Mouse (Mus musculus) naive thymus-derived CD4-positive, alpha-beta T cell, adult 2 months (primary cell): ENCODE measurements around the gene Rln1.

Experiments
- DNase-seq: peaks from one replicate; pipeline ENCODE4 v3.0.0-alpha.2; 2011; ENCODE audit warnings: low read depth

The Rln1 gene

GRCm38 (mm10) chr19:29296166-29296565 lies 38.3 kb downstream of the Rln1 start:
- DNase-seq: no peak

- no peak for DNase-seq
Measured at GRCm38 (mm10) chr19:29294756-29295155, 39.7 kb downstream of the Rln1 start.

GRCm38 (mm10) chr19:29292546-29292945 lies 41.9 kb downstream of the Rln1 start:
- DNase-seq: no peak

- no peak for DNase-seq
Measured at GRCm38 (mm10) chr19:29291532-29291931, 42.9 kb downstream of the Rln1 start.

GRCm38 (mm10) chr19:29287863-29288262 lies 46.6 kb downstream of the Rln1 start:
- no peak for DNase-seq

GRCm38 (mm10) chr19:29285451-29285869 lies 49.0 kb downstream of the Rln1 start:
- DNase-seq: no peak
